Mouse (Mus musculus): ENCODE measurements around the gene Lhfpl2. TPM values are rescaled to one million over a fixed set of nuclear protein-coding genes. Genes with fewer than 3 reads are reported as not detected.

The Lhfpl2 gene
- polyA plus RNA-seq, 1 experiment from 2014 or later = 21.0 TPM

DNA sequence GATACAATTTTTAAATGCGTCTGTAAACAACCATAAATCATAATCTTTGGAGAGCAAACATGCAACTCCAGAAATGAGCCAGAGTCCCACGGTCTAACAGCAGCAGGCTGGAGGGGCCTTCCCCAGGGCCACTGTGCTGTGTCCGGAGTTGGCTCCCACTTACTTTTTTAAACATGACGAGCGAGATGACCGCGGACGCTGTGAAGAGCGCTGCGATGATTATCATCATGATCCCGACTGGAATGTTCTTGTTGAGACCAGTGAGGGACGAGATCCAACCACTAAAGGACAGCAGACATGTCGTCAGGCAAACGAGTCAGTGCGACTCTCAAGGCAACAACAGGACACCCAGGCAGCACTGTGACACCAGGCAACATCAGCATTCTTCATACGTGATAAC is 150.4 kb downstream of the Lhfpl2 start:
- Histone ChIP-seq H3K27ac (no peak overlapping the region), H3K4me3 (no peak overlapping the region), H3K4me1 (peaks cover 20% of the 10 kb centered on the region), H3K27me3 (ENCODE audit: poor library complexity, severe bottlenecking) (peaks cover 5% of the 10 kb centered on the region; the same call in 1 of the 2 replicates), H3K36me3 (replicated peaks) (peaks cover 26% of the 10 kb centered on the region), H3K9me3 (peaks cover 6% of the 10 kb centered on the region; the same call in 1 of the 2 replicates)
- DNase-seq (ENCODE audit: extremely low spot score, low spot score) = no peak
- 97% methylated on average over 16 of the region's 16 CpGs for WGBS

DNA sequence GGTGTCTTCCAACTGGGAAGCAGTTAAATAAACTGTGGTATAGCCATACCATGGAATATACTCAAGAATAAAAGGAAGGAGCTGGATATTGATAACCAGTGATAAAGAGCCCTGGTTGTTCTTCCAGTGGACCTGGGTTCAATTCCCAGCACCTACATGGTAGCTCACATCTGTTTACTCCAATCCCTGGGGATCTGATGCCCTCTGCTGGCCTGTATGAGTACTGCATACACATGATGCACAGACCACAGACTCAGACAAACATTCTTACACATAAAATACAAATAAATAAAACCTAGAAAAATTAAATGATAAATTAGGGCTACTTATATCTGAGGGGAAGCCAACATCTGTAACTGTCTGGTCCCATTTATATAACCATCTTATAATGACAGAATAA is 151.3 kb downstream of the Lhfpl2 start:
- H3K27me3 ChIP-seq (ENCODE audit: poor library complexity, severe bottlenecking) = peaks cover 5% of the 10 kb centered on the region; the same call in 1 of the 2 replicates
- peaks cover 22% of the 10 kb centered on the region for H3K36me3 ChIP-seq (replicated peaks)
- H3K9me3 ChIP-seq = peaks cover 6% of the 10 kb centered on the region; the same call in 1 of the 2 replicates
- no peak overlapping the region for H3K4me3 ChIP-seq
- peaks cover 20% of the 10 kb centered on the region for H3K4me1 ChIP-seq
- no peak overlapping the region for H3K27ac ChIP-seq
- DNase-seq (ENCODE audit: extremely low spot score, low spot score) = no peak

DNA sequence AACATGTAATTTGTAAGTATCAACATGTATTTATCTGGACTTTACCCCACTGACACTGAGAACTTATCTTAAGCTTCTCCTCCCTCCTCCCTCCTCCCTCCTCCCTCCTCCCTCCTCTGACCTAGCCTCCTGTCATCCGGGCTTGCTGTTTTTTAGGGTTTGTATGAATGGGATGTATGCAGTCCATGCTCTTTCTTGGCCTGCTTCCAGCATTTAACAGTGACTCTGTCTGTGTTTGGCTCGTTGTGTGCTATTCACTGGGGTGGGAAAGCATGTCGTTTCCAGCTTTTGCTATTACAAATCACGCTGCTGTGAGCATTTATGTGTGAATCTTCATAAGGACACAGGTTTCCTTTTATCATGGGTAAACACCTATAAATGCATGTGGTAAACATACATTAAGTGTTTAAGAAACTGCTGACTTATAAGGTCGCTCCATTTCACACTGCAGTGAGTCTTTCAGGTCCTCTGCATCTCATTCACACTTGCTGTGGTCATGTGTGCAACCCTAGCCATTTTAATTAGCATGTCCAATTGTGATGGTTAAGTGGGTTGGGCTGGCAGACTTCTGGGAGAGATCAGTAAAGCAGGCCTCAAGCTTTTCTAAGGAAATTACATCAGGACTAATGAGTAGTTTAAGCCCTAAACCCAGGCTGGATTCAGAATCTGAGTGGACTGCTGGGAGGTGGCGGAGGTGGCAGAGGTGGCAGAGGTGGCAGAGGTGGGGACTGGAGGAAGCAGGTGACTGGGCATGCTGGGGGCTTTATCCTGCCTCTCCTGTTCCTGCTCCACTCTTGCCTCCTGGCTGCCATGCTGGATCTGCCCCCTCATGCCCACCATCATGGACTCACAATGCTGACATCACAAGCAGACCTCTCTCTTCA is 153.9 kb downstream of the Lhfpl2 start:
- 68% methylated on average over 6 of the region's 6 CpGs for WGBS
- Histone ChIP-seq H3K4me3 (no peak overlapping the region), H3K9me3 (peaks cover 6% of the 10 kb centered on the region; the same call in 1 of the 2 replicates), H3K4me1 (peaks cover 16% of the 10 kb centered on the region), H3K27ac (peak overlapping the region; percentile 52; the same call in 1 of the 2 replicates), H3K27me3 (ENCODE audit: poor library complexity, severe bottlenecking) (no peaks in the 10 kb centered on the region), H3K36me3 (replicated peaks) (peaks cover 21% of the 10 kb centered on the region)
- no peak for DNase-seq (ENCODE audit: extremely low spot score, low spot score)

DNA sequence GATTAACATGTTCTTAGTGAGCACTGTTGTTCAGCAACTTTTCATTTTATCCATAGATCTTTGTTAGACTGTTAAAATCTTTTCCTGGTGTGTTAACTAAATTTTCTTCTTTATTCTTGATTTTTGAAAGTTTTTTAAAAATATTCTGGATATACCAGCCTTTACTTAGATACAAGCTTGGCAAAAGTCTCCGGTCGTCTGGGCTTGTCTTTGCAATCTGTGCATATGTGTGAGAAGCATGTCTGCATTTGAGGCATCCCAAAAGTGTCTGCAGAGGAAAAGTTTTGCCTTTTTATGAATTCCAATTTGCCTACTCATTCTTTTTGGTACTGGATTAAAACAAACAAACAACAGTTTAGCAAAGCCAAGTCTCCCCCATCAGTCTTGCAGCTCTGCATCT is 154.6 kb downstream of the Lhfpl2 start:
- WGBS = 95% methylated on average over 2 of the region's 2 CpGs
- no peak overlapping the region for H3K4me3 ChIP-seq
- no peak for DNase-seq (ENCODE audit: extremely low spot score, low spot score)
- no peaks in the 10 kb centered on the region for H3K27me3 ChIP-seq (ENCODE audit: poor library complexity, severe bottlenecking)
- peaks cover 6% of the 10 kb centered on the region; the same call in 1 of the 2 replicates for H3K9me3 ChIP-seq
- peaks cover 21% of the 10 kb centered on the region for H3K36me3 ChIP-seq (replicated peaks)
- peaks cover 16% of the 10 kb centered on the region for H3K4me1 ChIP-seq
- no peak overlapping the region for H3K27ac ChIP-seq

DNA sequence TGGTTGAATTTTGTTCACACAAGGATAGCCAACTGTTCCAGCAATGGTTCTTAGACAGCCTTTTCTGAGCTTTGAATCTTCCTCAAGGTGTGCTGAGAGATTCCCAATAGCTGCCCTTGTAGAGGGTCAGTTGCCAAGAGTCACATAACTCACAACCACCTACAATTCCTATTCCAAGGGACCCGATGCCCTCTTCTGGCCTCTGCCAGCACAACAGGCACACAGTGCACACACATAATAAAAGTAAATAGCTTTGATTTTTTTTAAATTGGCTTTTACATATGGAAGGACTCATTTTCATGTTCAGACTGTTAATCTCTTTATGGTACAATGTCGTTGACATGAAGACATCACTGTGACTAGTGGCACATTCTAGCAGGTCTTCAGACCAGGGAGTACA is 155.1 kb downstream of the Lhfpl2 start:
- peaks cover 6% of the 10 kb centered on the region; the same call in 1 of the 2 replicates for H3K9me3 ChIP-seq
- peaks cover 16% of the 10 kb centered on the region for H3K4me1 ChIP-seq
- no peak overlapping the region for H3K4me3 ChIP-seq
- 88% methylated on average over 2 of the region's 2 CpGs for WGBS
- peaks cover 19% of the 10 kb centered on the region for H3K36me3 ChIP-seq (replicated peaks)
- H3K27ac ChIP-seq = no peak overlapping the region
- DNase-seq (ENCODE audit: extremely low spot score, low spot score) = no peak
- no peaks in the 10 kb centered on the region for H3K27me3 ChIP-seq (ENCODE audit: poor library complexity, severe bottlenecking)

DNA sequence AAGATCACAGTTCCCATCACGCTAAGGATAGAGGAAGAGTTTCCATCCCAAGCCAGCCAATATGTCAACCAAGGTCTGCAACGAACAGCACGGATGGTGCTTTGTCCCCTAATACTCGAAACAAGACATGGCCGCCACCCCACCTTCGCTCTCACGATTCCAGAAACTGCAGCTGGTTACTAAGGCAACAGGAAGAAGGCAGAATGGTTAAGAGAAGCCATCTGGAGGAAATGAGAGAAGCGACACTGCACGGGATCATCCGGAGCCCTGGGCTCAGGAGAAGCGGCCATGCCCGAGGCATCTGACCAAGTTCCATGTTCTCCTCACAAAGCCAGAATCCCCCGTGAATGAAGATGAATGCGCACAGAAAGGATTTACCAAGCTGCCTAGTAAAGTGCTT is 166.0 kb downstream of the Lhfpl2 start:
- WGBS = 82% methylated on average over 14 of the region's 14 CpGs
- DNase-seq (ENCODE audit: extremely low spot score, low spot score) = no peak

DNA sequence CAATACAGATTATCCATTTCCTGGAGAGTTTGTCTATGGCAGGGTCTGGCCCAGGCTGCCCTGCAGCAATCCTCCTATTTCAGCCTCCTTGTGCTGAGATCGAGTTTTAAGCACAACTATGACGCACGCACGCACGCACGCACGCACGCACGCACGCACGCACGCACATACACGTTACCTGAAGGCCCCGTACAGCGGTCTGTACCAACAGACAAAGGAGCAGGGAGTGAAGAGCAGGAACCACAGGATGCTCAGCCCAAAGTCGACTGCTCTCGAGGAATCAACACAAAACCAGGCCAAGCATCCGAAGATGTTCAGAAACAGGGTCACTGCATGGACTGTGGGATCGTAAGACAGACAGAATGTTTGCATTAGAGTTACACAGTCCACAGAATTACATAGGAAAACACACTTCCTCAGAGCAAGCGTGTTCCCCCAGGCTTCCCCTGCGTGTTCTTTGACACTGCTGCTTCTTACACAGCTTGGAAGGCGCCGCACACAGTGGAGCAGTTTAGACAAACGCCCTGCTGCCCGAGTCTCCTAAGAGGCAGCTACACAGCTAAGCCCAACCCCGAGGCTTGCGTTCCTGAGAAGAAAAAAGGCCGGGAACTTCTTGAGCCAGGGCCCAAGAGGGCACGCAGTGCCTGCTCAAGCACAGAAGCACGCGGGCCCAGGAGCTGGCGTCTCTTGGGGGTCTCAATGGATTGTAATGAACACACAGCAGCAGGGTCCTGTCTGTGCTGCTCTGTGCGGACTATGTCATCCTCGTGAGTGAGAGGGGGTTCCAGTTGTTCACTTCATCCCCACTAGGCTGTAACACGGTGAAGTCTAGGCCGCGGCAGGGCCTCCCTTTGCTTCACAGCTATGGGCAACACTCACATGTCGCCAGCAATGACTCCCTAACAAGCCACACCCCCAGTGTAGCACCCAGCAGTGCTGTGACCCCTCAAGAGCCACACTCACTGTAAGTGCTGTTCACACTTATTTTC is 167.4 kb downstream of the Lhfpl2 start:
- Histone ChIP-seq H3K27ac (no peak overlapping the region), H3K4me3 (no peak overlapping the region), H3K9me3 (no peaks in the 10 kb centered on the region), H3K27me3 (ENCODE audit: poor library complexity, severe bottlenecking) (no peaks in the 10 kb centered on the region), H3K4me1 (0 out of 2 replicates have a peak, but pooled peaks cover 4% of the 10 kb centered on the region), H3K36me3 (replicated peaks) (peaks cover 24% of the 10 kb centered on the region)
- DNase-seq (ENCODE audit: extremely low spot score, low spot score) = no peak
- WGBS = 95% methylated on average over 38 of the region's 38 CpGs

More for the DNA sequence above, 166.0 kb downstream of the Lhfpl2 start:
- H3K36me3 ChIP-seq (replicated peaks) = peaks cover 24% of the 10 kb centered on the region
- H3K4me3 ChIP-seq = no peak overlapping the region
- H3K9me3 ChIP-seq = no peaks in the 10 kb centered on the region
- 0 out of 2 replicates have a peak, but pooled peaks cover 4% of the 10 kb centered on the region for H3K4me1 ChIP-seq
- H3K27me3 ChIP-seq (ENCODE audit: poor library complexity, severe bottlenecking) = no peaks in the 10 kb centered on the region
- no peak overlapping the region for H3K27ac ChIP-seq

DNA sequence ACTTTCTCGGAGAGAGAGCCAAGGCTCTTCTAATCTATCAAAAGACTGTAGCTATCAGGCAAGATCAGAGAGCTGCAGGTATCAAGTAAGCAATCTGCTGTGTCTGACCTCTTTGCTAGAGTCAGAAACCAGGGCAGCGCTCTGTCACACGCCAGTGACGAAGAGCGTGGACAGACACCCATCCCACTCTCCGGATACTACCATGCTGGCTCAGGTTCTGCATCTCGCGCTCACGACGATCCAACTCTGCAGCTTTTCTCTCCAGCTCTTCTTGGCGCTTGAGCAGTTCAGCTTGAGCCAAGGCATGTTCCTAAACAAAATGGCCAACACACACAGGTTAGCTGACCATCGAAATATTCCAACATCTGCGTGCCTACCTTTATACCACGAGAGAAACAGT is 174.3 kb downstream of the Lhfpl2 start:
- H3K9me3 ChIP-seq = no peaks in the 10 kb centered on the region

DNA sequence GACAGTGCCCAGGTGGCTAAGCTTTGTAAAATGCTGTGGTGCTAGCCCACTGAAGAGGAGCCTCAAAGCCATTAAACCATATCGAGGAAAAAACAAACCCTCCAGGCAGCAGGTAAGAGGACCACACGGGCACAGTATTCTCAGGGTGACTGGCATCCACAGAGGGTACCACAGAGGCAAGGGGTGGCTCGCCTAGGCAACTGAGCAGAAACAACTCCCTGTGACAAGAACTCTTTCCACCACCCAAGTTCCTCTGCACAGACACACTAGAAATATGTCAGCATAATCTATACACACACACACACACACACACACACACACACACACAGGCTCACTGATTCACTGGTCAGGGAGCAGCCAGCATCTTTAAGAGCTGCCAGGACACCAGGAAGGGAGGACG is 181.9 kb downstream of the Lhfpl2 start:
- no peak overlapping the region for H3K4me3 ChIP-seq
- 58% methylated on average over 4 of the region's 4 CpGs for WGBS
- no peak for DNase-seq (ENCODE audit: extremely low spot score, low spot score)
- peaks cover 31% of the 10 kb centered on the region for H3K4me1 ChIP-seq
- no peaks in the 10 kb centered on the region for H3K27me3 ChIP-seq (ENCODE audit: poor library complexity, severe bottlenecking)
- H3K27ac ChIP-seq = peak overlapping the region; percentile 65; the same call in 1 of the 2 replicates
- H3K36me3 ChIP-seq (replicated peaks) = no peaks in the 10 kb centered on the region
- H3K9me3 ChIP-seq = no peaks in the 10 kb centered on the region

More for the DNA sequence above, 174.3 kb downstream of the Lhfpl2 start:
- WGBS = 97% methylated on average over 14 of the region's 14 CpGs
- Histone ChIP-seq H3K4me1 (no peaks in the 10 kb centered on the region), H3K27ac (no peak overlapping the region), H3K36me3 (replicated peaks) (peaks cover 8% of the 10 kb centered on the region), H3K4me3 (no peak overlapping the region), H3K27me3 (ENCODE audit: poor library complexity, severe bottlenecking) (no peaks in the 10 kb centered on the region)
- DNase-seq (ENCODE audit: extremely low spot score, low spot score) = no peak

DNA sequence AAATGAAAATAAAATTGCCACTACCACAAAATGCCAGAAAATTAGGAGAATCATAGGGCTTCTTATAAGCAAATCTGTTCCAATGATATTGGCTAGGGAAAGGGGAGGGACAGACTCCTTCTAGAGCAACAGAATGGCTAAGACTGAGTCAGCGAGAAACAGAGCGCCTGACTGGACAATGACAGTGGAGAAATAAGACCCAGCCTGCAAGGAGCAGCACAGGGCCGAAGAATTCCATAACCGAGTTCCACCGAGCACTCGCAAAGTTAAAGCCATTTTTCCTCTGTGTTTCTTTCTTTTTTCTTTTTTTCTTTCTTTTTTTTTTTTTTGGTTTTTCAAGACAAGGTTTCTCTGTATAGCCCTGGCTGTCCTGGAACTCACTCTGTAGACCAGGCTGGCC is 182.5 kb downstream of the Lhfpl2 start:
- H3K27ac ChIP-seq = no peak overlapping the region
- no peak overlapping the region for H3K4me3 ChIP-seq
- peaks cover 31% of the 10 kb centered on the region for H3K4me1 ChIP-seq
- H3K27me3 ChIP-seq (ENCODE audit: poor library complexity, severe bottlenecking) = no peaks in the 10 kb centered on the region
- H3K36me3 ChIP-seq (replicated peaks) = no peaks in the 10 kb centered on the region
- no peaks in the 10 kb centered on the region for H3K9me3 ChIP-seq
- WGBS = 88% methylated on average over 6 of the region's 6 CpGs
- no peak for DNase-seq (ENCODE audit: extremely low spot score, low spot score)

DNA sequence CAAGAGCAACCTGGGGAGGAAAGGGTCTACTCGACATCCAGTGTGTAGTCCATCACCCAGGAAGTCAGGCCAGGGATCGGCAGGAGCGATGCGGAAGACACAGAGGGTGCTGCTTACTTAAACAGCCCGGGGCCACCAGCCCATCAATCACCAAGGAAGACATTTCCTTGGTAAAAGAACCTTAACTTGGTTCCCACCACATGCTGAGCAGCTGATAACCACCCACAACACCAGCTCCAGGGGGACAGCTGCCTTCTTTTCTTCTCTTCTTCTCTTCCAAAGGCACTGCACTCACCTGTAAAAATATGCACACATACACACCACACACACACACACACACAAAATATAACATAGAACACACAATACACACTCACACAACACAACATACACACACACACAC is 183.3 kb downstream of the Lhfpl2 start:
- H3K27me3 ChIP-seq (ENCODE audit: poor library complexity, severe bottlenecking) = no peaks in the 10 kb centered on the region
- H3K27ac ChIP-seq = no peak overlapping the region
- no peak for DNase-seq (ENCODE audit: extremely low spot score, low spot score)
- WGBS = 91% methylated on average over 5 of the region's 5 CpGs
- H3K36me3 ChIP-seq (replicated peaks) = no peaks in the 10 kb centered on the region
- no peak overlapping the region for H3K4me3 ChIP-seq
- H3K4me1 ChIP-seq = peaks cover 31% of the 10 kb centered on the region
- no peaks in the 10 kb centered on the region for H3K9me3 ChIP-seq

DNA sequence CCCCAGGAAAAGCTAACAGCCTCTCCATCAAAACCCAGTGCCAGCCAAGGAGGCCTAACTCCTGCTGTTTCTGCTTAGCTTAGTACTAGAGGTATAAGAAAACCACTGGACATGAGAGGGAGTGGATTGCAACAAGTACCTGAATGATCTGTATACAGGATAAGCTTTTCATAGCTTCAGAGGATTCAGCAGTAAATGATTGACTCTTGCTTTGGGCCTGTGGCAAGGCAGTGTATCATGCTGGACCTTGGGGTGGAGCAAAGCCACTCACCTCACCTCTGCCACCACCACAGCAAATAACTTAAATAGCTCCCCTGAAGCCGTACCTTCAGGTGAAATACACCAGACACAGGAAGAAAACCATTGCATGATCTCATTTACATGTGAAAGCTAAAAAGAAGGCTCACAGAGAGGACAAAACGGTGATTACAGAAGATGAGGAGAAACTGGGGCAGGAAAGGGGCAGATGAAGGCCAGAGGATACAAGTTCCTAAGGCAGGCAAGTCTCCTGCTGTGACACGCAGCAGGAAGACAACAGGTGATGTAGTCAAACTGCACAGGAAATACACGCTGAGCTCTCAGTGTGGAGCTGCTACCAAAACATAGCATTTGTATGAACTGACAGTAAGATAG is 184.4 kb downstream of the Lhfpl2 start:
- no peaks in the 10 kb centered on the region for H3K36me3 ChIP-seq (replicated peaks)
- DNase-seq (ENCODE audit: extremely low spot score, low spot score) = no peak
- no peak overlapping the region for H3K4me3 ChIP-seq
- no peak overlapping the region for H3K27ac ChIP-seq
- WGBS = 53% methylated on average over 4 of the region's 4 CpGs
- H3K4me1 ChIP-seq = peaks cover 33% of the 10 kb centered on the region
- H3K9me3 ChIP-seq = no peaks in the 10 kb centered on the region
- H3K27me3 ChIP-seq (ENCODE audit: poor library complexity, severe bottlenecking) = no peaks in the 10 kb centered on the region
